Comparison of ENCODE assay signal across 9 mouse cellular contexts in the genomic region with DNA sequence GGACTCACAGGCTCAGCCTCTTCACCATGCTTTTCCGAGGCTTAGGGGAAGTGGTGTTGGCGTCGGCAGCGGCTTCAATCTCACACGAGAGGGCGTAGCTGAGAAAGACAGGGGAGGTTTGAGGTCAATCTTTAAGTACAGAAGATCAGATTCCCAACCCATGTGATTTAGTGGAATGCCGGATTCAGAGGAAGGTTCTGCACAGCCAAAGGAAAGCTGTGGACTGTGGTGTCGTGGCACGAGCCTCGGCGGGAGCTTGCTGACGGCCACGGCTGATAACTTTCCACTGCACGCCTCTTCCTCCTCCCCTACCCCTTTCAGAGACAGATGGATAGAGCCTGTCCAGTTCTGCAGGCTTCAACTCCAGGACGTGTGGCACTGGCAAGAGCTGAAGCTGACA.
DNase-seq lines count a peak whose midpoint lies in the region; ATAC-seq and TF ChIP-seq lines count a peak whose summit lies in the region.
"Had no signal": no experiment of that assay in that cellular context is flagged by ENCODE, and none has a peak within 500 bp of the region (broad histone marks: within the 10 kb centered on the region; RNA-seq: fewer than 3 reads in every experiment).

No protein-coding gene starts in this region.

- H3K27ac ChIP-seq in layer of hippocampus, adult 2 months: no peak overlapping the region
- no peak overlapping the region for H3K27ac ChIP-seq in intestine, embryonic 15.5 days
- no peak overlapping the region for H3K27ac ChIP-seq in midbrain, postnatal 0 days (ENCODE audit: low read depth, low read length)
- H3K27ac ChIP-seq: neural tube, embryonic 12.5 days had no signal

- no peak overlapping the region for H3K9ac ChIP-seq in intestine, embryonic 15.5 days
- H3K9ac ChIP-seq in midbrain, postnatal 0 days (replicated peaks; ENCODE audit: low read length, poor library complexity, severe bottlenecking): no peak overlapping the region
- H3K9ac ChIP-seq: neural tube, embryonic 12.5 days had no signal

- DNase-seq in layer of hippocampus, adult 2 months (ENCODE audit: low spot score in 2 of 2): no peak
- no peak for DNase-seq in layer of hippocampus, adult 18-20 months (ENCODE audit: low spot score in 2 of 2)
- DNase-seq in embryo, embryonic 10.5 days (ENCODE audit: low spot score): peak; percentile 30
- peak; percentile 48 to 58 for DNase-seq in lung, postnatal 4 days
- no peak for DNase-seq in spleen, adult 18-20 months
- DNase-seq in midbrain, postnatal 0 days (ENCODE audit: low spot score): no peak
- no peak for DNase-seq in layer of hippocampus, postnatal 14 days (ENCODE audit: low spot score in 2 of 2)

- TF ChIP-seq CTCF in layer of hippocampus, adult 2 months (conservative IDR thresholded peaks at IDR 0.05): 0 out of 2 replicates have a peak, but pooled peaks have one; percentile 19
- no peak; the same call in 1 of the 2 replicates for TF ChIP-seq CTCF in midbrain, postnatal 0 days (IDR thresholded peaks at IDR 0.05)

- WGBS in intestine, embryonic 15.5 days: 45% methylated on average over 15 of the region's 15 CpGs
- WGBS in midbrain, postnatal 0 days: 70% methylated on average over 15 of the region's 15 CpGs

- no peaks in the 10 kb centered on the region for H3K9me3 ChIP-seq in intestine, embryonic 15.5 days
- no peaks in the 10 kb centered on the region for H3K9me3 ChIP-seq in midbrain, postnatal 0 days (ENCODE audit: low read length)
- H3K9me3 ChIP-seq: neural tube, embryonic 12.5 days had no signal

- H3K4me3 ChIP-seq in layer of hippocampus, adult 2 months: no peak overlapping the region
- no peak overlapping the region for H3K4me3 ChIP-seq in intestine, embryonic 15.5 days (replicated peaks)
- no peak overlapping the region for H3K4me3 ChIP-seq in midbrain, postnatal 0 days (ENCODE audit: low read depth, low read length)
- H3K4me3 ChIP-seq: neural tube, embryonic 12.5 days had no signal

- H3K4me2 ChIP-seq in intestine, embryonic 15.5 days (replicated peaks): no peak overlapping the region
- no peak overlapping the region for H3K4me2 ChIP-seq in midbrain, postnatal 0 days (ENCODE audit: low read depth, low read length, poor library complexity, severe bottlenecking)
- H3K4me2 ChIP-seq: neural tube, embryonic 12.5 days had no signal

- 0 out of 2 replicates have a peak, but pooled peaks have one; percentile 9 for ATAC-seq in intestine, embryonic 15.5 days
- ATAC-seq in midbrain, postnatal 0 days (ENCODE audit: low FRiP score): no peak

- H3K4me1 ChIP-seq in intestine, embryonic 15.5 days (replicated peaks): peaks cover 3% of the 10 kb centered on the region; the same call in 1 of the 2 replicates
- no peaks in the 10 kb centered on the region for H3K4me1 ChIP-seq in midbrain, postnatal 0 days (ENCODE audit: insufficient read depth, low read length)
- H3K4me1 ChIP-seq: neural tube, embryonic 12.5 days had no signal

- H3K27me3 ChIP-seq in intestine, embryonic 15.5 days (replicated peaks): no peaks in the 10 kb centered on the region
- no peaks in the 10 kb centered on the region for H3K27me3 ChIP-seq in midbrain, postnatal 0 days (ENCODE audit: insufficient read depth, low read length)
- H3K27me3 ChIP-seq: neural tube, embryonic 12.5 days had no signal

- H3K36me3 ChIP-seq in intestine, embryonic 15.5 days: peaks cover 22% of the 10 kb centered on the region
- H3K36me3 ChIP-seq in midbrain, postnatal 0 days (ENCODE audit: insufficient read depth, low read length): peaks cover 16% of the 10 kb centered on the region; the same call in 1 of the 2 replicates

Comparison
In these comparisons a context has a peak if more than half of its experiments do, and no peak if none do; other contexts are left out.
1. DNase-seq: peak in embryo, embryonic 10.5 days (single experiment) and lung, postnatal 4 days (2 of 2); none in layer of hippocampus, adult 2 months (0 of 2), layer of hippocampus, adult 18-20 months (0 of 2), spleen, adult 18-20 months (0 of 2), midbrain, postnatal 0 days (single experiment) and layer of hippocampus, postnatal 14 days (0 of 2).